Mouse (Mus musculus) spleen, adult 2 months (tissue): ENCODE results near the gene Rpl12.

Experiments
- CTCF ChIP-seq: fragments of 200-500 bp; IDR thresholded peaks from 2 replicates; pipeline ENCODE4 v1.5.1; 2011; ENCODE audit warnings: mild to moderate bottlenecking, inconsistent platforms; ENCODE audit not compliant: insufficient read depth, insufficient read length, insufficient replicate concordance; ENCODE audit errors: extremely low read depth
- POLR2A ChIP-seq: fragments of 200-500 bp; IDR thresholded peaks from 2 replicates; pipeline ENCODE4 v1.6.1; 2011; ENCODE audit warnings: low read depth, low read length, inconsistent platforms

DNA sequence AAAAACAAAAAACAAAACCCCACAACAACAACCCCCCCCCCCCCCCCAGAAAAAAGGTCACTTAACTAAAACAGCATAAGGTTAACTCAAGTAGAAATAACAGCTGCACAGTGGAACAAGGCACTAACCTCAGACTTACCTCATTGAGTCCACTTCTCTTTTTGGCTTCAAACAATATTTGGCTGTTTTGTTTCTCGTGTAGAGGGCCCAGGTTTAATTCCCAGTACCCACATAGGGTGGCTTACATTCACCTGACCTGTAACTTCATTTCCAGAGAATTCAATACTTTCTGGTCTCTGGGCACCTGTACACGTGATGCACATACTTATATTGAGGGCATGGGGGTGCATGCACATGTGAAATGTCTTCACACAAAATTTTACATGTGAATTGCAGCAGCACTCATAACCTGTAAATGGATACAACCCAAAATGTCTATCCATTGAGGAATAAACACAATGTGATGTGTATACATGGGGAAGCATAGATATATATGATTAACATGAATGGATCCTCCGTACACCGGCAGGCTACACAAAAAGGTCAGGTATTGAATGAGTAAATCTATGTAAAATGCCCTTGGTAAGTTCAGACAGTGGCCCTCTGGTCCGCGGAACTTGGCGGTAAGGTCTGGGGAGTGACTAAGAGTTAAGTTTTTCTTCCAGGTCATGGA, 4.3 kb downstream of the Rpl12 start:
- TF ChIP-seq CTCF: no peak
- TF ChIP-seq POLR2A: no peak
